Mouse (Mus musculus) adrenal gland, adult 2 months (tissue): Measurements from ENCODE around the gene Gm21304. TPM values are rescaled to one million over a fixed set of nuclear protein-coding genes. Genes with fewer than 3 reads are reported as not detected.
"Not testable (repeated sequence)": the region's sequence is repeated elsewhere in the genome, so short reads cannot be mapped to it uniquely, and the experiment has no call there.

Experiments
- DNase-seq: peaks from one replicate; pipeline ENCODE4 v3.0.0; 2021
- long read RNA-seq: library from polyadenylated mRNA; stranded (forward); transcript quantifications from one replicate; pipeline ENCODE4 v2.0.0, GENCODE M21; 2021
- polyA plus RNA-seq: library from polyadenylated mRNA; depleted of rRNA; stranded (reverse); fragments of >200 nt; gene quantifications from 2 replicates; pipeline ENCODE4 v1.2.3, GENCODE M21; 2012; rRNA removed
- total RNA-seq, 2 experiments: library from RNA; stranded (reverse); gene quantifications; 2 replicates each; pipeline ENCODE4 v1.2.3; 2021

Gene Gm21304
- not detected for total RNA-seq
- not detected in 2 replicates for polyA plus RNA-seq
- long read RNA-seq: 0 reads

DNA sequence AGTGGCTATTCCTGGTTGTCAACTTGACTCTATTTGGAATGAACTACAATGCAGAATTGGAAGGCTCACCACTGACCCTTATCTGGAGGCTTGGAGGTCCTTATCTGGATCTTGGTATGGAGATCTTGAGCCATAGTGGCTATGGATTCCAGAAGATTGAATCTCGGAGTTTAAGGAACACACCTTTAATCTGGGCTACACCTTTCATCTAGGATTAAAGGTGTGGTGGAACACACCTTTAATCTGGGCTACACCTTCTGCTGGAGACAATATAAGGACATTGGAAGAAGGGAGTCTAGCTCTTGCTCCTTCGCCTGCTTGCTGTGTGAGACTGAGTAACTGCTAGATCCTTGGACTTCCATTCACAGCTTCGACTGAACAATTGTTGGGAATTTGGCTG is at the start of gene Gm21304:
Gm21304 (plus strand) TSS at position 301 of the 400 bp plus-strand sequence.
- not testable (repeated sequence) for DNase-seq

GRCm38 (mm10) chr10:104142687-104143086 is 25.6 kb upstream of the Gm21304 start, which contains the start of gene Gm21293:
TSS of gene Gm21293 (plus strand) at chr10:104142987.
- not testable (repeated sequence) for DNase-seq

DNA sequence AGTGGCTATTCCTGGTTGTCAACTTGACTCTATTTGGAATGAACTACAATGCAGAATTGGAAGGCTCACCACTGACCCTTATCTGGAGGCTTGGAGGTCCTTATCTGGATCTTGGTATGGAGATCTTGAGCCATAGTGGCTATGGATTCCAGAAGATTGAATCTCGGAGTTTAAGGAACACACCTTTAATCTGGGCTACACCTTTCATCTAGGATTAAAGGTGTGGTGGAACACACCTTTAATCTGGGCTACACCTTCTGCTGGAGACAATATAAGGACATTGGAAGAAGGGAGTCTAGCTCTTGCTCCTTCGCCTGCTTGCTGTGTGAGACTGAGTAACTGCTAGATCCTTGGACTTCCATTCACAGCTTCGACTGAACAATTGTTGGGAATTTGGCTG is 17.1 kb upstream of the Gm21304 start, which contains the start of gene Gm6763:
Gm6763 (plus strand) TSS at position 301 of the 400 bp plus-strand sequence.
- not testable (repeated sequence) for DNase-seq

DNA sequence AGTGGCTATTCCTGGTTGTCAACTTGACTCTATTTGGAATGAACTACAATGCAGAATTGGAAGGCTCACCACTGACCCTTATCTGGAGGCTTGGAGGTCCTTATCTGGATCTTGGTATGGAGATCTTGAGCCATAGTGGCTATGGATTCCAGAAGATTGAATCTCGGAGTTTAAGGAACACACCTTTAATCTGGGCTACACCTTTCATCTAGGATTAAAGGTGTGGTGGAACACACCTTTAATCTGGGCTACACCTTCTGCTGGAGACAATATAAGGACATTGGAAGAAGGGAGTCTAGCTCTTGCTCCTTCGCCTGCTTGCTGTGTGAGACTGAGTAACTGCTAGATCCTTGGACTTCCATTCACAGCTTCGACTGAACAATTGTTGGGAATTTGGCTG is 8.6 kb upstream of the Gm21304 start, which contains the start of gene Gm8764:
Gm8764 (plus strand) TSS at position 301 of the 400 bp plus-strand sequence.
- not testable (repeated sequence) for DNase-seq

DNA sequence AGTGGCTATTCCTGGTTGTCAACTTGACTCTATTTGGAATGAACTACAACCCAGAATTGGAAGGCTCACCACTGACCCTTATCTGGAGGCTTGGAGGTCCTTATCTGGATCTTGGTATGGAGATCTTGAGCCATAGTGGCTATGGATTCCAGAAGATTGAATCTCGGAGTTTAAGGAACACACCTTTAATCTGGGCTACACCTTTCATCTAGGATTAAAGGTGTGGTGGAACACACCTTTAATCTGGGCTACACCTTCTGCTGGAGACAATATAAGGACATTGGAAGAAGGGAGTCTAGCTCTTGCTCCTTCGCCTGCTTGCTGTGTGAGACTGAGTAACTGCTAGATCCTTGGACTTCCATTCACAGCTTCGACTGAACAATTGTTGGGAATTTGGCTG is 8.4 kb downstream of the Gm21304 start, which contains the start of gene Gm21312:
Gm21312 (plus strand) TSS at position 301 of the 400 bp plus-strand sequence.
- DNase-seq: not testable (repeated sequence)

DNA sequence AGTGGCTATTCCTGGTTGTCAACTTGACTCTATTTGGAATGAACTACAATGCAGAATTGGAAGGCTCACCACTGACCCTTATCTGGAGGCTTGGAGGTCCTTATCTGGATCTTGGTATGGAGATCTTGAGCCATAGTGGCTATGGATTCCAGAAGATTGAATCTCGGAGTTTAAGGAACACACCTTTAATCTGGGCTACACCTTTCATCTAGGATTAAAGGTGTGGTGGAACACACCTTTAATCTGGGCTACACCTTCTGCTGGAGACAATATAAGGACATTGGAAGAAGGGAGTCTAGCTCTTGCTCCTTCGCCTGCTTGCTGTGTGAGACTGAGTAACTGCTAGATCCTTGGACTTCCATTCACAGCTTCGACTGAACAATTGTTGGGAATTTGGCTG is 16.9 kb downstream of the Gm21304 start, which contains the start of gene Gm20765:
Gm20765 (plus strand) TSS at position 301 of the 400 bp plus-strand sequence.
- not testable (repeated sequence) for DNase-seq

- not testable (repeated sequence) for DNase-seq
Observed at GRCm38 (mm10) chr10:104193742-104194141, 25.4 kb downstream of the Gm21304 start, which contains the start of gene Gm4340. TSS of gene Gm4340 (plus strand) at chr10:104194042.

DNA sequence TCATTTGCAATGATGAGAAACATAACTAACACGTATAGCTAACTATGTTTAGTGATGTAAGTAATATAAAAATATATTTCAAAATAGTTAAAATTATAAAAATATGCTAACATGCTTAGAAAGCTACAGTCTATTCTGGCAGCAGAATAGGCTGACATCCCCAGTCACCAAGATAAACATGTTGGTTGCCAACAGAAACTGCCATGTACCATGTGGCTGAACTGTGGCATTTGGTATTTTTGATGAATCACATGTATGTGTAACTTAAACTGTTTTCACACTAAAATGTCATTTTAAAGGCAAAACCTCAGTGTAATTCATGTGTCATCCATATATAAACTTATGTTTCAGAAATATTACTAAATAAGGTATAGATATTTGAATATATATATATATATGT is 41.3 kb downstream of the Gm21304 start:
- DNase-seq: no peak

DNA sequence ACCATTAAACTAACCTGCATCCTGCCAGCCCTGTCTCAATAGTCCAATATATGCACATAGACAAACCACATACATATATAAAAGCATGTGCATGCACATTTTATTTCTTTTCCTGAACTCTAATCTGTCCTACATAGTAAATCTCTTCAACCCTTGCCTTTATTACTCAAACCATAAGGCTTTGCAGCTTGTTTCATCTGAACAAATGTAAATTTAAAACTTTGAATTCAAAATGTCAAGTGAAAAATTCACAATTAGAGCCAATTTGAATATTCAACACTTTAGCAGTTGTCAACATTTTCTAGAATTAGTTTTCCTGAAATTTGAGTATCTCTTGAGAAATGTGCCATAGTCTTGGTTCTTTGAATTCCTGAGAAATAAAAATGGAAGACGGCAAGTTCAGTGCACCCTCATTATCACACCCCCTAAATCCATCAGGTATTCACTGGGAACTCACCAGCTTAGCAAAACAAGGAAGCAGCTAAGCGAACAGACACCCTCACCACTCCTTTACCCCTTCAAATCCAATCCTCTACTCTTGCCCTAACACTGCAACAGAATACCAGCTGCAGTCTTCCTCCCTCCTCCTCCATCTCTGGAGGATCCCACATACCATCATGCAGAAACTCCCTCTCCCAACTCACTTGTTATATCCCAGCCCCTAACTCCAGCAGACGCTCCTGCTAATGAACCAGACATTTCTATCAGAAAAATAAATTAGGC is 42.1 kb downstream of the Gm21304 start:
- DNase-seq: no peak

- DNase-seq: no peak
Observed at GRCm38 (mm10) chr10:104214527-104214926, 46.2 kb downstream of the Gm21304 start.

Other genes with a start within 250 kb of the Gm21304 start
- not detected for gene Gm21293, start 25.5 kb upstream of the Gm21304 start, total RNA-seq
- not detected in 2 replicates for gene Gm21293, start 25.5 kb upstream of the Gm21304 start, polyA plus RNA-seq
- not detected for gene Gm6763, start 17.0 kb upstream of the Gm21304 start, total RNA-seq
- gene Gm6763, start 17.0 kb upstream of the Gm21304 start, polyA plus RNA-seq: not detected in 2 replicates
- not detected for gene Gm8764, start 8.5 kb upstream of the Gm21304 start, total RNA-seq
- gene Gm8764, start 8.5 kb upstream of the Gm21304 start, polyA plus RNA-seq: not detected in 2 replicates
- gene Gm21312, start 8.5 kb downstream of the Gm21304 start, total RNA-seq: not detected
- not detected in 2 replicates for gene Gm21312, start 8.5 kb downstream of the Gm21304 start, polyA plus RNA-seq
- gene Gm20765, start 17.0 kb downstream of the Gm21304 start, total RNA-seq: not detected
- gene Gm20765, start 17.0 kb downstream of the Gm21304 start, polyA plus RNA-seq: not detected in 2 replicates
- gene Gm4340, start 25.5 kb downstream of the Gm21304 start, total RNA-seq: not detected
- gene Gm4340, start 25.5 kb downstream of the Gm21304 start, polyA plus RNA-seq: not detected in 2 replicates